Mouse (Mus musculus): ENCODE results near the gene Hdac4. TPM values are rescaled to one million over a fixed set of nuclear protein-coding genes. Genes with fewer than 3 reads are reported as not detected.

Hdac4 gene
- polyA plus RNA-seq, 1 experiment from 2014 or later = 20.8 TPM

GRCm38 (mm10) chr1:92142793-92143192 lies 52.7 kb downstream of the Hdac4 start:
- no peak for DNase-seq (ENCODE audit: low spot score)
- WGBS = 91% methylated on average over 4 of the region's 4 CpGs
- peaks cover 19% of the 10 kb centered on the region for H3K4me1 ChIP-seq
- no peaks in the 10 kb centered on the region for H3K27me3 ChIP-seq (replicated peaks; ENCODE audit: low read depth, poor library complexity, severe bottlenecking)
- no peak overlapping the region for H3K4me3 ChIP-seq
- H3K36me3 ChIP-seq (replicated peaks) = peaks cover 63% of the 10 kb centered on the region
- H3K9me3 ChIP-seq = no peaks in the 10 kb centered on the region
- no peak overlapping the region for H3K27ac ChIP-seq (replicated peaks)

- no peak overlapping the region for H3K4me3 ChIP-seq
- H3K27ac ChIP-seq (replicated peaks) = no peak overlapping the region
- H3K4me1 ChIP-seq = peaks cover 6% of the 10 kb centered on the region
- no peaks in the 10 kb centered on the region for H3K9me3 ChIP-seq
- H3K36me3 ChIP-seq (replicated peaks) = peaks cover 55% of the 10 kb centered on the region
- no peak for DNase-seq (ENCODE audit: low spot score)
- 93% methylated on average over 4 of the region's 4 CpGs for WGBS
- no peaks in the 10 kb centered on the region for H3K27me3 ChIP-seq (replicated peaks; ENCODE audit: low read depth, poor library complexity, severe bottlenecking)
Measured at GRCm38 (mm10) chr1:92139001-92139400, 56.5 kb downstream of the Hdac4 start.

DNA sequence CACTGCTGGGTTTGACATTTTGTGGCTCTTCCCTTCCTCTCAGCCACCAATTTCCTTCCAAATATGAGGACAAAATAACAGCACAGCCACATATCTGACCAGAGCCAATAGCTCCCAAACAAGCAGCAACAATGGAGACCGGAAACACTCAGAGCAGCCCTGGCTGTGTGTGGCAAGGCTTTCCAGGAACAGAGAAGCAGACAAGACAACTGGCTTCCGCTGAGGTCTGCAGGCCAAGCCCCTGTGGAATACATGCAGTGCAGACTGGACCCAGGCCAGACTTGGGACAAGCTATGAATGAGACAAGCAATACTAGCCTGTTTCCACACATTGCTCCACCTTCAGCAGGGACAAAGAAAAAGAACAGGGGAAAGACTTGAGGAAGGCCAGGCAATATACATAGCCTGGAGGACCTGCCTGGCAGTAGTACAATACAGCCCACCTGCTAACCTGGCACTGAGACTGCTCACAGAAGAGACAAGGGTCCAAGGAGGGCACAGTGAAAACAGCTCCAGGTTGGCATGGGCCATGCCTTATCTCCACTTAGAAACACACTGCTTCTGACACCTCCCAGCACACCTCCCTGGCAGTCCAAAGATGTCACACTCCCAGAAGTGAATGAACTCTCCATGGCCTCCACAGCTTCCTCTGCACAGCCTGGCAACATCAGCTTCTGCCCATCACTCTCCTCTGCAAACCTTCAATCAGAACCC lies 58.2 kb downstream of the Hdac4 start:
- no peak overlapping the region for H3K27ac ChIP-seq (replicated peaks)
- H3K36me3 ChIP-seq (replicated peaks) = peaks cover 54% of the 10 kb centered on the region
- no peaks in the 10 kb centered on the region for H3K9me3 ChIP-seq
- no peaks in the 10 kb centered on the region for H3K27me3 ChIP-seq (replicated peaks; ENCODE audit: low read depth, poor library complexity, severe bottlenecking)
- DNase-seq (ENCODE audit: low spot score) = no peak
- WGBS = 86% methylated on average over 2 of the region's 2 CpGs
- no peaks in the 10 kb centered on the region for H3K4me1 ChIP-seq
- no peak overlapping the region for H3K4me3 ChIP-seq

- peaks cover 50% of the 10 kb centered on the region for H3K36me3 ChIP-seq (replicated peaks)
- no peak for DNase-seq (ENCODE audit: low spot score)
- no peaks in the 10 kb centered on the region for H3K27me3 ChIP-seq (replicated peaks; ENCODE audit: low read depth, poor library complexity, severe bottlenecking)
- H3K4me1 ChIP-seq = no peaks in the 10 kb centered on the region
- H3K9me3 ChIP-seq = no peaks in the 10 kb centered on the region
- no peak overlapping the region for H3K4me3 ChIP-seq
- 97% methylated on average over 3 of the region's 3 CpGs for WGBS
- H3K27ac ChIP-seq (replicated peaks) = no peak overlapping the region
Measured at GRCm38 (mm10) chr1:92136362-92136761, 59.1 kb downstream of the Hdac4 start.

DNA sequence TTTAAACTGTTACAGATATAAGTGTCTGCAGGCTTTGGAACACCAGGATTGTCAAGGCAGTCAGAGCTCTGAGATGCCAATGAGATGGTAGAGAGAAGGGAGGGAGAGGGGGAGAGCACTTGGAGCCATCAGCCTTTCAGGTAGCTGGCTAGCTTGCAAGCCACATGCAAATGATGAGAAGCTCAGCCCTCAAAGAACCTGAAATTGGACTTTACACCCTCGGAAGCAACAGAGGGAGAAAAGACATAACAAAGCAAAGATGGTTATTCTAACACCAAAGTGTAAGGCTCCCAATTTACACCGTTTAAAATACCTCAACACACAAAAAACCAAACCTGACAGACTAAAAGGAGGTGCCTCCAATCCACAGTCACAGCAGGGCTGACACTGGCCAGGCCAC lies 63.3 kb downstream of the Hdac4 start:
- Histone ChIP-seq H3K27ac (replicated peaks) (no peak overlapping the region), H3K36me3 (replicated peaks) (peaks cover 12% of the 10 kb centered on the region), H3K4me3 (no peak overlapping the region), H3K27me3 (replicated peaks; ENCODE audit: low read depth, poor library complexity, severe bottlenecking) (no peaks in the 10 kb centered on the region), H3K4me1 (peaks cover 8% of the 10 kb centered on the region), H3K9me3 (no peaks in the 10 kb centered on the region)
- no peak for DNase-seq (ENCODE audit: low spot score)
- 76% methylated on average over 2 of the region's 2 CpGs for WGBS

GRCm38 (mm10) chr1:92130470-92131100 lies 64.9 kb downstream of the Hdac4 start:
- Histone ChIP-seq H3K27me3 (replicated peaks; ENCODE audit: low read depth, poor library complexity, severe bottlenecking) (no peaks in the 10 kb centered on the region), H3K4me3 (no peak overlapping the region), H3K27ac (replicated peaks) (peak overlapping the region; percentile 40; the same call in 1 of the 2 replicates), H3K9me3 (no peaks in the 10 kb centered on the region), H3K4me1 (peaks cover 8% of the 10 kb centered on the region), H3K36me3 (replicated peaks) (0 out of 2 replicates have a peak, but pooled peaks cover under 1% of the 10 kb centered on the region)
- no peak for DNase-seq (ENCODE audit: low spot score)
- 75% methylated on average over 6 of the region's 6 CpGs for WGBS

- no peak overlapping the region for H3K4me3 ChIP-seq
- H3K36me3 ChIP-seq (replicated peaks) = no peaks in the 10 kb centered on the region
- no peaks in the 10 kb centered on the region for H3K27me3 ChIP-seq (replicated peaks; ENCODE audit: low read depth, poor library complexity, severe bottlenecking)
- no peaks in the 10 kb centered on the region for H3K9me3 ChIP-seq
- 84% methylated on average over 3 of the region's 3 CpGs for WGBS
- H3K27ac ChIP-seq (replicated peaks) = no peak overlapping the region
- DNase-seq (ENCODE audit: low spot score) = no peak
- H3K4me1 ChIP-seq = peaks cover 8% of the 10 kb centered on the region
Measured at GRCm38 (mm10) chr1:92129751-92130150, 65.7 kb downstream of the Hdac4 start.

GRCm38 (mm10) chr1:92127785-92128184 lies 67.7 kb downstream of the Hdac4 start:
- DNase-seq (ENCODE audit: low spot score) = no peak
- H3K4me1 ChIP-seq = peaks cover 8% of the 10 kb centered on the region
- H3K36me3 ChIP-seq (replicated peaks) = no peaks in the 10 kb centered on the region
- WGBS = 93% methylated on average over 6 of the region's 6 CpGs
- H3K27me3 ChIP-seq (replicated peaks; ENCODE audit: low read depth, poor library complexity, severe bottlenecking) = no peaks in the 10 kb centered on the region
- H3K9me3 ChIP-seq = no peaks in the 10 kb centered on the region
- no peak overlapping the region for H3K4me3 ChIP-seq
- no peak overlapping the region for H3K27ac ChIP-seq (replicated peaks)

DNA sequence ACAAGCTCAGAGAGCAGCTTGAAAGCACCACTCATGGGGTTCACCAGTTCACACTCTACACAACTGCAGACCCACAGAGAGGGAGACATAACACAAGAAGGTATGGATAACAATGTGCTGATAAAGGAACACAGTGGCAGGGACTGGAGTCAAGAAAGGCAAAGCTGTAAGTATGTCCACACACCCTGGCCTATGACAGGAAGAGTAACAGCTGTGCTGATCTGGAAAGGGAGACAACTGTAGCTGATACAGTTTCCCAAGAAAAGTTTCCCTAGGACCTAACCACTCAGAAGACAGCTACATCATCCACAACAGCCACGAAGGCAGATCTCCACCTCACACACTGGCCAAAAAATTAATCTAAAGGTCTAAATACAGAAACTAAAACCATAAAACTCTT lies 68.1 kb downstream of the Hdac4 start:
- Histone ChIP-seq H3K9me3 (no peaks in the 10 kb centered on the region), H3K4me3 (no peak overlapping the region), H3K27me3 (replicated peaks; ENCODE audit: low read depth, poor library complexity, severe bottlenecking) (no peaks in the 10 kb centered on the region), H3K36me3 (replicated peaks) (no peaks in the 10 kb centered on the region), H3K4me1 (peaks cover 8% of the 10 kb centered on the region), H3K27ac (replicated peaks) (no peak overlapping the region)
- WGBS = 93% methylated on average over 1 of the region's 1 CpGs
- no peak for DNase-seq (ENCODE audit: low spot score)

DNA sequence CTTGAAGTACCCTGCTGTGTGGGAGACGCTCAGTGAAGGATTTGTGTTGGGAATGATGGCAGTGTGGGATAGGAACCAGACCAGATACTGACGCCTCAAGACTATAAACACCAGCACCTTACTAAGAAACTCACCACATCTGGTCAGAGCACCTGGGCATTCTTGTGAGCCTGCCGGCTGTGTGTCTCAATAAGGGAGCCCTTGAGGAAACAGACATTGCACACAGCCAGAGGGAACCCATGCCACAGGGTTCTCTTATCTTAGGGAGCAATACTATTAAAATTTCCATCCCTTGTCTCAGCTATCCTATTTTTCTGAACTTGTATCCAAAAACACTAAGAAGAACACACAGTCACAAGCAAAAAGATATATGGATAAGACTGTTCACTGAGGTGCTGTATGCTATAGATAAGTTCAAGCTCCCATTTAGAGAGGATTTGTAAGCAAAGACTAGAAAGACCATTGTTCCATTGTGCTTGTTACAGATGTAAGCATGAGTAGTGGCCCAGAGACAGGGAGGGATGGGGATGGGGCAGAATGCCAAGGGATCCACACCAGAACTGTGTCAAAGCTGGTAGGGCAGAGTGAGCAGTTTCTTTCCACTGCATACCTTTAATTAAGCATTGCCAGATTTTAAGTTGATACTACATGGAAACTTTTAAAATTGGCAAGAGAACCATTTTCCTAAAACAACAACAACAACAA lies 70.8 kb downstream of the Hdac4 start:
- Histone ChIP-seq H3K4me1 (no peaks in the 10 kb centered on the region), H3K27ac (replicated peaks) (no peak overlapping the region), H3K27me3 (replicated peaks; ENCODE audit: low read depth, poor library complexity, severe bottlenecking) (no peaks in the 10 kb centered on the region), H3K9me3 (no peaks in the 10 kb centered on the region), H3K36me3 (replicated peaks) (peaks cover 3% of the 10 kb centered on the region; the same call in 1 of the 2 replicates), H3K4me3 (no peak overlapping the region)
- 88% methylated on average over 3 of the region's 3 CpGs for WGBS
- DNase-seq (ENCODE audit: low spot score) = no peak

DNA sequence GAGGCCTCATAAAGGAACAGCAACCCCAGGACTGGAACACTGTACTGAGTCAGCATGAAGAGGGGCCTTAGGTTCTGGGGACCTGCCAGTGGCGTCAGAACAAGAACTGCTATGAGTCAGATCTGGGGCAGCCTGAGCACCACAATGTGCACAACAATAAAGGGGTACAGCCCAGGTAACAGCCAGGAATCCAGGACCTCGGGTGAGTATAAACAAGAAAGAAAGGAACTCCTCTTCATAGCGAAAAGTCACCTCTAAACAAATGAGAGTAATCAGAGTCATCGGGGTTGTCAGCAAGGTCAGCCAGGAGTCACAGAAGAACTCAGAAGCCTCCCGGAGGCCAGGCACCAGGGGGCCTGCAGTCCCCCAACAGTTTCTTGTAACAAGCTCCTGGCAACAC lies 76.2 kb downstream of the Hdac4 start:
- Histone ChIP-seq H3K9me3 (no peaks in the 10 kb centered on the region), H3K27me3 (replicated peaks; ENCODE audit: low read depth, poor library complexity, severe bottlenecking) (no peaks in the 10 kb centered on the region), H3K4me1 (peaks cover 3% of the 10 kb centered on the region), H3K4me3 (no peak overlapping the region), H3K36me3 (replicated peaks) (peaks cover 8% of the 10 kb centered on the region), H3K27ac (replicated peaks) (no peak overlapping the region)
- DNase-seq (ENCODE audit: low spot score) = no peak
- WGBS = 64% methylated on average over 5 of the region's 5 CpGs

DNA sequence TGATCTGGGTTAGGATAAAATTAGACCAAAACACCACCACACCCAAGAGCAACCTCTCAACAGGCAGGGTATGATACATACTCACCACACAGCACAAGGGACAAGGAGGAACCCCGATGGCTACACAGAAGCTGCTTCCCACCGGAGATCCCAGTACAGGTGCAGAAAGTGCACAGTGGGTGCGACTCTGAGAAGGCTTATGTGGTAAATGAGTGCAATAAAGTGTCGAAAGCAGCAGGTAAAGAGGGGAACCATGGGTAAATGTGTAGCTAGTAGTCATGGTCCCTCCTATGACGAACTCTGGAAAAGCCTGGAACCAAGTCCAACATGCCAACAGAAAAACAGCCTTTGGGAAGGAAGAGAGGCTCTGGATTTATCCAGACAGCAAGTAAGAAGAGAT lies 77.9 kb downstream of the Hdac4 start:
- Histone ChIP-seq H3K27ac (replicated peaks) (no peak overlapping the region), H3K9me3 (no peaks in the 10 kb centered on the region), H3K4me3 (no peak overlapping the region), H3K36me3 (replicated peaks) (peaks cover 8% of the 10 kb centered on the region), H3K4me1 (peaks cover 21% of the 10 kb centered on the region), H3K27me3 (replicated peaks; ENCODE audit: low read depth, poor library complexity, severe bottlenecking) (no peaks in the 10 kb centered on the region)
- 93% methylated on average over 5 of the region's 5 CpGs for WGBS
- DNase-seq (ENCODE audit: low spot score) = no peak

DNA sequence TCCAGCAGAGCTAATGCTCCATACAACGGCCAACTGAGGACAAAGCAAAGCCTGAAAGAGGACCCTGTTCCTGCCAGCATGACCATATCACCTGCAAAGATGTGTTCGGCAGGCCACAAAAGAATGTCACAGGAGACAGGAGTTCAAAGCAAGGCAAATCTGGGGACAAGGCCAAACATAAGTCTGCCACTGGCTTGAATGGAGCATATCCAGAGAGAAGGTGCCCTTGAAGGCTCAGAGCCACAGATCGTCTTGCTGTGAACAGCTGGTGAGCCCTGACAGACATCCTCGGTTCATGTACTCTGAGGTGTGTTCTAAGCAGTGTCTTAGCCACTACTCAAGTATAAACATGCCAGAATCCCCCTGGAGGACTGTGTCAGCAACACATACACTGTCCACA lies 79.3 kb downstream of the Hdac4 start:
- H3K4me3 ChIP-seq = no peak overlapping the region
- H3K9me3 ChIP-seq = no peaks in the 10 kb centered on the region
- 87% methylated on average over 4 of the region's 4 CpGs for WGBS

More for the DNA sequence above, 79.3 kb downstream of the Hdac4 start:
- H3K4me1 ChIP-seq = peaks cover 31% of the 10 kb centered on the region
- DNase-seq (ENCODE audit: low spot score) = no peak
- no peaks in the 10 kb centered on the region for H3K27me3 ChIP-seq (replicated peaks; ENCODE audit: low read depth, poor library complexity, severe bottlenecking)
- peaks cover 5% of the 10 kb centered on the region; the same call in 1 of the 2 replicates for H3K36me3 ChIP-seq (replicated peaks)
- H3K27ac ChIP-seq (replicated peaks) = no peak overlapping the region
